Mouse (Mus musculus): ENCODE measurements at regions not wholly inside any gene's neighbourhood (a gene's known extent, or its start where the extent isn't known, plus 50 kb on each side); places are given as distances from the start of the nearest gene placed in this dataset.

GRCm38 (mm10) chr6:50939440-50939839 lies 285.2 kb upstream of the Npvf start:
- no peak overlapping the region; the same call in 1 of the 2 replicates for H3K27ac ChIP-seq
- 58% methylated on average over 2 of the region's 2 CpGs for WGBS
- H3K4me1 ChIP-seq: 0 out of 2 replicates have a peak, but pooled peaks cover 3% of the 10 kb centered on the region
- no peak overlapping the region for H3K4me2 ChIP-seq (replicated peaks)
- no peaks in the 10 kb centered on the region for H3K27me3 ChIP-seq
- no peak overlapping the region for H3K9ac ChIP-seq
- H3K9me3 ChIP-seq (replicated peaks): no peaks in the 10 kb centered on the region
- H3K36me3 ChIP-seq: no peaks in the 10 kb centered on the region
- H3K4me3 ChIP-seq: no peak overlapping the region
- no peak; the same call in 1 of the 2 replicates for ATAC-seq (ENCODE audit: low FRiP score)

GRCm38 (mm10) chr6:50940118-50940517 lies 285.9 kb upstream of the Npvf start:
- H3K27ac ChIP-seq: no peak overlapping the region
- 19% methylated on average over 1 of the region's 1 CpGs for WGBS
- no peak overlapping the region for H3K4me2 ChIP-seq (replicated peaks)
- no peaks in the 10 kb centered on the region for H3K36me3 ChIP-seq
- H3K4me3 ChIP-seq: no peak overlapping the region
- H3K9me3 ChIP-seq (replicated peaks): no peaks in the 10 kb centered on the region
- H3K4me1 ChIP-seq: 0 out of 2 replicates have a peak, but pooled peaks cover 3% of the 10 kb centered on the region
- no peak for ATAC-seq (ENCODE audit: low FRiP score)
- no peaks in the 10 kb centered on the region for H3K27me3 ChIP-seq
- H3K9ac ChIP-seq: no peak overlapping the region

- WGBS: 80% methylated on average over 10 of the region's 10 CpGs
- Histone ChIP-seq H3K27me3 (no peaks in the 10 kb centered on the region), H3K9ac (no peak overlapping the region), H3K4me3 (no peak overlapping the region), H3K4me1 (0 out of 2 replicates have a peak, but pooled peaks cover 3% of the 10 kb centered on the region), H3K27ac (peak overlapping the region; percentile 23; the same call in 1 of the 2 replicates), H3K4me2 (replicated peaks) (no peak overlapping the region), H3K9me3 (replicated peaks) (no peaks in the 10 kb centered on the region), H3K36me3 (no peaks in the 10 kb centered on the region)
- no peak for ATAC-seq (ENCODE audit: low FRiP score)
Measured at GRCm38 (mm10) chr6:50940641-50941398, 286.6 kb upstream of the Npvf start.

GRCm38 (mm10) chr6:50942696-50943095 lies 288.5 kb upstream of the Npvf start:
- no peak overlapping the region for H3K27ac ChIP-seq
- no peaks in the 10 kb centered on the region for H3K36me3 ChIP-seq
- H3K9ac ChIP-seq: no peak overlapping the region
- no peak overlapping the region for H3K4me3 ChIP-seq
- H3K27me3 ChIP-seq: no peaks in the 10 kb centered on the region
- 82% methylated on average over 5 of the region's 5 CpGs for WGBS
- peaks cover 6% of the 10 kb centered on the region; the same call in 1 of the 2 replicates for H3K4me1 ChIP-seq
- H3K4me2 ChIP-seq (replicated peaks): no peak overlapping the region
- no peak for ATAC-seq (ENCODE audit: low FRiP score)
- no peaks in the 10 kb centered on the region for H3K9me3 ChIP-seq (replicated peaks)

- ATAC-seq (ENCODE audit: low FRiP score): no peak
- no peak overlapping the region for H3K9ac ChIP-seq
- WGBS: 35% methylated on average over 4 of the region's 4 CpGs
- no peaks in the 10 kb centered on the region for H3K9me3 ChIP-seq (replicated peaks)
- H3K4me3 ChIP-seq: no peak overlapping the region
- H3K27me3 ChIP-seq: no peaks in the 10 kb centered on the region
- peaks cover 21% of the 10 kb centered on the region for H3K4me1 ChIP-seq
- H3K27ac ChIP-seq: no peak overlapping the region
- H3K36me3 ChIP-seq: no peaks in the 10 kb centered on the region
- no peak overlapping the region for H3K4me2 ChIP-seq (replicated peaks)
Measured at GRCm38 (mm10) chr6:50948061-50948460, 293.8 kb upstream of the Npvf start.

GRCm38 (mm10) chr6:50949361-50949760 lies 295.1 kb upstream of the Npvf start:
- no peaks in the 10 kb centered on the region for H3K27me3 ChIP-seq
- H3K9ac ChIP-seq: no peak overlapping the region
- H3K4me3 ChIP-seq: no peak overlapping the region
- H3K27ac ChIP-seq: peak overlapping the region; percentile 71
- WGBS: 89% methylated on average over 5 of the region's 5 CpGs
- H3K4me2 ChIP-seq (replicated peaks): no peak overlapping the region
- H3K36me3 ChIP-seq: no peaks in the 10 kb centered on the region
- H3K4me1 ChIP-seq: peaks cover 21% of the 10 kb centered on the region
- 0 out of 2 replicates have a peak, but pooled peaks have one; percentile 20 for ATAC-seq (ENCODE audit: low FRiP score)
- no peaks in the 10 kb centered on the region for H3K9me3 ChIP-seq (replicated peaks)

GRCm38 (mm10) chr6:50949883-50950583 lies 295.8 kb upstream of the Npvf start:
- peaks cover 21% of the 10 kb centered on the region for H3K4me1 ChIP-seq
- no peak overlapping the region for H3K4me3 ChIP-seq
- WGBS: 37% methylated on average over 11 of the region's 11 CpGs
- H3K9ac ChIP-seq: no peak overlapping the region
- H3K9me3 ChIP-seq (replicated peaks): no peaks in the 10 kb centered on the region
- ATAC-seq (ENCODE audit: low FRiP score): peak; percentile 83
- no peaks in the 10 kb centered on the region for H3K36me3 ChIP-seq
- H3K27me3 ChIP-seq: no peaks in the 10 kb centered on the region
- H3K4me2 ChIP-seq (replicated peaks): no peak overlapping the region
- H3K27ac ChIP-seq: peak overlapping the region; percentile 71

- Histone ChIP-seq H3K27ac (no peak overlapping the region), H3K9me3 (replicated peaks) (no peaks in the 10 kb centered on the region), H3K27me3 (no peaks in the 10 kb centered on the region), H3K4me3 (no peak overlapping the region), H3K4me2 (replicated peaks) (no peak overlapping the region), H3K36me3 (no peaks in the 10 kb centered on the region), H3K4me1 (peaks cover 5% of the 10 kb centered on the region; the same call in 1 of the 2 replicates), H3K9ac (no peak overlapping the region)
- no peak for ATAC-seq (ENCODE audit: low FRiP score)
- 91% methylated on average over 4 of the region's 4 CpGs for WGBS
Measured at GRCm38 (mm10) chr6:50957328-50957900, 303.2 kb upstream of the Npvf start.

GRCm38 (mm10) chr6:50960341-50960740 lies 306.1 kb upstream of the Npvf start:
- Histone ChIP-seq H3K4me2 (replicated peaks) (no peak overlapping the region), H3K36me3 (no peaks in the 10 kb centered on the region), H3K27me3 (no peaks in the 10 kb centered on the region), H3K9ac (no peak overlapping the region), H3K4me3 (no peak overlapping the region), H3K9me3 (replicated peaks) (no peaks in the 10 kb centered on the region), H3K27ac (no peak overlapping the region), H3K4me1 (peaks cover 3% of the 10 kb centered on the region; the same call in 1 of the 2 replicates)
- no peak for ATAC-seq (ENCODE audit: low FRiP score)
- 71% methylated on average over 5 of the region's 5 CpGs for WGBS

- H3K9me3 ChIP-seq (replicated peaks): no peaks in the 10 kb centered on the region
- no peak for ATAC-seq (ENCODE audit: low FRiP score)
- H3K9ac ChIP-seq: no peak overlapping the region
- H3K4me2 ChIP-seq (replicated peaks): no peak overlapping the region
- no peak overlapping the region for H3K27ac ChIP-seq
- no peaks in the 10 kb centered on the region for H3K27me3 ChIP-seq
- H3K4me1 ChIP-seq: no peaks in the 10 kb centered on the region
- 79% methylated on average over 6 of the region's 6 CpGs for WGBS
- H3K4me3 ChIP-seq: no peak overlapping the region
- H3K36me3 ChIP-seq: no peaks in the 10 kb centered on the region
Measured at GRCm38 (mm10) chr6:50961592-50961991, 307.4 kb upstream of the Npvf start.

GRCm38 (mm10) chr6:50968546-50968945 lies 314.3 kb upstream of the Npvf start:
- Histone ChIP-seq H3K36me3 (no peaks in the 10 kb centered on the region), H3K9ac (no peak overlapping the region), H3K4me1 (peaks cover 5% of the 10 kb centered on the region; the same call in 1 of the 2 replicates), H3K27ac (no peak overlapping the region), H3K4me2 (replicated peaks) (no peak overlapping the region), H3K4me3 (no peak overlapping the region), H3K27me3 (peaks cover 3% of the 10 kb centered on the region; the same call in 1 of the 2 replicates), H3K9me3 (replicated peaks) (no peaks in the 10 kb centered on the region)
- ATAC-seq (ENCODE audit: low FRiP score): no peak
- WGBS: 87% methylated on average over 5 of the region's 5 CpGs

GRCm38 (mm10) chr6:50969341-50969740 lies 315.1 kb upstream of the Npvf start:
- no peaks in the 10 kb centered on the region for H3K9me3 ChIP-seq (replicated peaks)
- WGBS: 74% methylated on average over 6 of the region's 6 CpGs
- H3K27me3 ChIP-seq: peaks cover 4% of the 10 kb centered on the region; the same call in 1 of the 2 replicates
- H3K4me2 ChIP-seq (replicated peaks): no peak overlapping the region
- peaks cover 5% of the 10 kb centered on the region; the same call in 1 of the 2 replicates for H3K4me1 ChIP-seq
- no peak overlapping the region for H3K9ac ChIP-seq
- no peak overlapping the region for H3K27ac ChIP-seq
- no peak for ATAC-seq (ENCODE audit: low FRiP score)
- H3K4me3 ChIP-seq: no peak overlapping the region
- no peaks in the 10 kb centered on the region for H3K36me3 ChIP-seq
